Mouse (Mus musculus): ENCODE results near the gene Cygb.
A peak's percentile ranks its signal among the peaks of the same experiment; 100 is the strongest.
"Not testable (repeated sequence)": the region's sequence is repeated elsewhere in the genome, so short reads cannot be mapped to it uniquely, and the experiment has no call there.

Cygb gene

GRCm38 (mm10) chr11:116674616-116675379 lies 20.7 kb upstream of the Cygb start:
- DNase-seq (ENCODE audit: low read depth, low spot score): no peak

GRCm38 (mm10) chr11:116673410-116673809 lies 19.3 kb upstream of the Cygb start:
- no peak for DNase-seq (ENCODE audit: low read depth, low spot score)

GRCm38 (mm10) chr11:116672595-116672994 lies 18.5 kb upstream of the Cygb start:
- no peak for DNase-seq (ENCODE audit: low read depth, low spot score)

GRCm38 (mm10) chr11:116671845-116672434 lies 17.8 kb upstream of the Cygb start:
- DNase-seq (ENCODE audit: low read depth, low spot score): no peak

- peak; percentile 94 for DNase-seq (ENCODE audit: low read depth, low spot score)
These were observed 17.2 kb upstream of the Cygb start for GRCm38 (mm10) chr11:116671112-116671844.

GRCm38 (mm10) chr11:116670386-116670785 lies 16.3 kb upstream of the Cygb start:
- DNase-seq (ENCODE audit: low read depth, low spot score): no peak

GRCm38 (mm10) chr11:116669787-116670365 lies 15.8 kb upstream of the Cygb start:
- no peak for DNase-seq (ENCODE audit: low read depth, low spot score)

GRCm38 (mm10) chr11:116669316-116669715 lies 15.2 kb upstream of the Cygb start:
- DNase-seq (ENCODE audit: low read depth, low spot score): no peak

- no peak for DNase-seq (ENCODE audit: low read depth, low spot score)
These were observed 14.7 kb upstream of the Cygb start for GRCm38 (mm10) chr11:116668839-116669238.

- no peak for DNase-seq (ENCODE audit: low read depth, low spot score)
These were observed 14.3 kb upstream of the Cygb start for GRCm38 (mm10) chr11:116668381-116668825.

- no peak for DNase-seq (ENCODE audit: low read depth, low spot score)
These were observed 13.8 kb upstream of the Cygb start for GRCm38 (mm10) chr11:116667930-116668329.

GRCm38 (mm10) chr11:116667012-116667411 lies 12.9 kb upstream of the Cygb start:
- DNase-seq (ENCODE audit: low read depth, low spot score): not testable (repeated sequence)

- DNase-seq (ENCODE audit: low read depth, low spot score): no peak
These were observed 12.5 kb upstream of the Cygb start for GRCm38 (mm10) chr11:116666566-116666965.

GRCm38 (mm10) chr11:116665289-116665688 lies 11.2 kb upstream of the Cygb start:
- DNase-seq (ENCODE audit: low read depth, low spot score): no peak

- DNase-seq (ENCODE audit: low read depth, low spot score): no peak
These were observed 7.8 kb upstream of the Cygb start for GRCm38 (mm10) chr11:116661948-116662377.

GRCm38 (mm10) chr11:116661291-116661947 lies 7.3 kb upstream of the Cygb start:
- DNase-seq (ENCODE audit: low read depth, low spot score): no peak

- no peak for DNase-seq (ENCODE audit: low read depth, low spot score)
These were observed 6.1 kb upstream of the Cygb start for GRCm38 (mm10) chr11:116660181-116660580.

GRCm38 (mm10) chr11:116659027-116659621 lies 5.0 kb upstream of the Cygb start:
- no peak for DNase-seq (ENCODE audit: low read depth, low spot score)

GRCm38 (mm10) chr11:116658238-116658637 lies 4.1 kb upstream of the Cygb start:
- DNase-seq (ENCODE audit: low read depth, low spot score): no peak

- DNase-seq (ENCODE audit: low read depth, low spot score): peak; percentile 84
These were observed 3.5 kb upstream of the Cygb start for GRCm38 (mm10) chr11:116657311-116658223.
